Mouse (Mus musculus): ENCODE results near the gene Myrip. TPM values are rescaled to one million over a fixed set of nuclear protein-coding genes. Genes with fewer than 3 reads are reported as not detected.

The Myrip gene
- polyA plus RNA-seq, 1 experiment from 2014 or later, result 0.34 TPM

GRCm38 (mm10) chr9:120283556-120283955, 17.8 kb upstream of the Myrip start:
- Histone ChIP-seq H3K9ac (ENCODE audit: low read depth, low read length) (no peak overlapping the region), H3K4me2 (ENCODE audit: low read length) (no peak overlapping the region), H3K36me3 (ENCODE audit: insufficient read depth, low read length) (no peaks in the 10 kb centered on the region), H3K9me3 (replicated peaks; ENCODE audit: low read length) (no peaks in the 10 kb centered on the region), H3K27me3 (ENCODE audit: insufficient read depth, low read length) (no peaks in the 10 kb centered on the region), H3K27ac (no peak overlapping the region), H3K4me1 (replicated peaks; ENCODE audit: insufficient read depth, low read length) (no peaks in the 10 kb centered on the region), H3K4me3 (replicated peaks; ENCODE audit: low read depth, low read length) (no peak overlapping the region)
- no peak for TF ChIP-seq CTCF (IDR thresholded peaks at IDR 0.05; ENCODE audit: low read depth)
- no peak for DNase-seq (ENCODE audit: low spot score)
- no peak for ATAC-seq (replicated peaks; ENCODE audit: low FRiP score, low read depth)
- 88% methylated on average over 12 of the region's 12 CpGs for WGBS

DNA sequence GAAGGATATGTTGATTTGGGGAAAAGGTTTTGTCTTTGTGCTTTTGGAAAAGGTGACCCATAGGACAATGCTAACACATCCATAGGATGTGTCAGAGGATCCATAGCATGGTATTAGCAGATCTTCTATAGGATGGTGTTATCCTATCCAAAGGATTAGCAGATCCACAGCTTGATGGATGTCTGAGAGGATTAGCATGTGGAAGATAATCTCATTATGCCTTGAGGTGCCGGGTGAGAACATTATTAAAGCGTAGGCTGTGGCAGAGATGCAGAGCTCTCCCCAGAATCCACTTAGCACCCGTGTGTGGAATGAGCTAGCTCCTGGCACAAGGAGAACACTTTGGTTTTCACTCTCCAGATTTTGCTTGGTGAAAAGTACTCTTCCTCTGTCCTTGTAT, 13.3 kb upstream of the Myrip start:
- no peak for DNase-seq (ENCODE audit: low spot score)
- Histone ChIP-seq H3K9ac (ENCODE audit: low read depth, low read length) (no peak overlapping the region), H3K27ac (no peak overlapping the region), H3K4me3 (replicated peaks; ENCODE audit: low read depth, low read length) (no peak overlapping the region), H3K4me1 (replicated peaks; ENCODE audit: insufficient read depth, low read length) (no peaks in the 10 kb centered on the region), H3K36me3 (ENCODE audit: insufficient read depth, low read length) (no peaks in the 10 kb centered on the region), H3K27me3 (ENCODE audit: insufficient read depth, low read length) (no peaks in the 10 kb centered on the region), H3K4me2 (ENCODE audit: low read length) (no peak overlapping the region), H3K9me3 (replicated peaks; ENCODE audit: low read length) (no peaks in the 10 kb centered on the region)
- ATAC-seq (replicated peaks; ENCODE audit: low FRiP score, low read depth), result no peak
- TF ChIP-seq CTCF (IDR thresholded peaks at IDR 0.05; ENCODE audit: low read depth), result no peak
- WGBS, result 59% methylated on average over 3 of the region's 3 CpGs

GRCm38 (mm10) chr9:120290375-120290774, 10.9 kb upstream of the Myrip start:
- WGBS, result 91% methylated on average over 2 of the region's 2 CpGs

GRCm38 (mm10) chr9:120292488-120292887, 8.8 kb upstream of the Myrip start:
- Histone ChIP-seq H3K4me2 (ENCODE audit: low read length) (no peak overlapping the region), H3K27me3 (ENCODE audit: insufficient read depth, low read length) (no peaks in the 10 kb centered on the region), H3K36me3 (ENCODE audit: insufficient read depth, low read length) (no peaks in the 10 kb centered on the region), H3K4me1 (replicated peaks; ENCODE audit: insufficient read depth, low read length) (no peaks in the 10 kb centered on the region), H3K27ac (no peak overlapping the region), H3K4me3 (replicated peaks; ENCODE audit: low read depth, low read length) (no peak overlapping the region), H3K9me3 (replicated peaks; ENCODE audit: low read length) (no peaks in the 10 kb centered on the region), H3K9ac (ENCODE audit: low read depth, low read length) (no peak overlapping the region)
- no peak for ATAC-seq (replicated peaks; ENCODE audit: low FRiP score, low read depth)
- 58% methylated on average over 5 of the region's 5 CpGs for WGBS
- no peak for TF ChIP-seq CTCF (IDR thresholded peaks at IDR 0.05; ENCODE audit: low read depth)
- no peak for DNase-seq (ENCODE audit: low spot score)

More at GRCm38 (mm10) chr9:120290375-120290774, 10.9 kb upstream of the Myrip start:
- Histone ChIP-seq H3K4me3 (replicated peaks; ENCODE audit: low read depth, low read length) (no peak overlapping the region), H3K27ac (no peak overlapping the region), H3K9me3 (replicated peaks; ENCODE audit: low read length) (no peaks in the 10 kb centered on the region), H3K36me3 (ENCODE audit: insufficient read depth, low read length) (no peaks in the 10 kb centered on the region), H3K27me3 (ENCODE audit: insufficient read depth, low read length) (no peaks in the 10 kb centered on the region), H3K4me1 (replicated peaks; ENCODE audit: insufficient read depth, low read length) (no peaks in the 10 kb centered on the region), H3K4me2 (ENCODE audit: low read length) (no peak overlapping the region), H3K9ac (ENCODE audit: low read depth, low read length) (no peak overlapping the region)
- no peak for ATAC-seq (replicated peaks; ENCODE audit: low FRiP score, low read depth)
- DNase-seq (ENCODE audit: low spot score), result no peak
- no peak for TF ChIP-seq CTCF (IDR thresholded peaks at IDR 0.05; ENCODE audit: low read depth)

- TF ChIP-seq CTCF (IDR thresholded peaks at IDR 0.05; ENCODE audit: low read depth), result no peak
- no peak for DNase-seq (ENCODE audit: low spot score)
- Histone ChIP-seq H3K4me3 (replicated peaks; ENCODE audit: low read depth, low read length) (no peak overlapping the region), H3K27ac (no peak overlapping the region), H3K4me2 (ENCODE audit: low read length) (no peak overlapping the region), H3K4me1 (replicated peaks; ENCODE audit: insufficient read depth, low read length) (no peaks in the 10 kb centered on the region), H3K36me3 (ENCODE audit: insufficient read depth, low read length) (no peaks in the 10 kb centered on the region), H3K9ac (ENCODE audit: low read depth, low read length) (no peak overlapping the region), H3K9me3 (replicated peaks; ENCODE audit: low read length) (no peaks in the 10 kb centered on the region), H3K27me3 (ENCODE audit: insufficient read depth, low read length) (no peaks in the 10 kb centered on the region)
- 83% methylated on average over 5 of the region's 5 CpGs for WGBS
- ATAC-seq (replicated peaks; ENCODE audit: low FRiP score, low read depth), result no peak
Measured at GRCm38 (mm10) chr9:120295527-120295926, 5.8 kb upstream of the Myrip start.

- no peak overlapping the region for H3K4me3 ChIP-seq (replicated peaks; ENCODE audit: low read depth, low read length)
- WGBS, result 90% methylated on average over 1 of the region's 1 CpGs
- TF ChIP-seq CTCF (IDR thresholded peaks at IDR 0.05; ENCODE audit: low read depth), result peak; percentile 39
- no peak overlapping the region for H3K4me2 ChIP-seq (ENCODE audit: low read length)
- DNase-seq (ENCODE audit: low spot score), result no peak
- no peak overlapping the region for H3K27ac ChIP-seq
- 0 out of 2 replicates have a peak, but pooled peaks cover under 1% of the 10 kb centered on the region for H3K9me3 ChIP-seq (replicated peaks; ENCODE audit: low read length)
- ATAC-seq (replicated peaks; ENCODE audit: low FRiP score, low read depth), result no peak
- H3K36me3 ChIP-seq (ENCODE audit: insufficient read depth, low read length), result no peaks in the 10 kb centered on the region
- no peaks in the 10 kb centered on the region for H3K4me1 ChIP-seq (replicated peaks; ENCODE audit: insufficient read depth, low read length)
- no peak overlapping the region for H3K9ac ChIP-seq (ENCODE audit: low read depth, low read length)
- H3K27me3 ChIP-seq (ENCODE audit: insufficient read depth, low read length), result 0 out of 2 replicates have a peak, but pooled peaks cover 4% of the 10 kb centered on the region
Measured at GRCm38 (mm10) chr9:120296938-120297337, 4.4 kb upstream of the Myrip start.

DNA sequence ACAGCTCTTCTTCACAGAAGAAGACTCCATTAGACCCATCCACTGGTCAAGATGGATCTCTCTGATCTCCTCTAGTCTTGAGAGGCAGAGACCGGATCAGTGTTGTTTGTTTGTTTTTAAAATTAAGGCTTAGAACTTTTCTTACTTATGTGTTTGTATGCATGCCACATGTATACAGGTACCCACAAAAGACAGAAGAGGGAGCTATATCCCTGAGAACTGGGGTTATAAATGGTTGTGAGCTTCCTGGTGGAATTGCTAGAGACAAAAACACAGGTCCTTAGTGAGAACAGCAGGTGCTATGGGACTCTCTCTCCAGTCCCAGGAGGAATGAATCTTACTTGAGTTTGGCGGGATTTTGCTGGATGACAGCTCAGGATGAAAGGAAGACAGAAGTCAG, 1.9 kb upstream of the Myrip start:
- DNase-seq (ENCODE audit: low spot score), result no peak
- WGBS, result 61% methylated on average over 2 of the region's 2 CpGs
- TF ChIP-seq CTCF (IDR thresholded peaks at IDR 0.05; ENCODE audit: low read depth), result peak; percentile 28; the same call in 1 of the 2 replicates
- Histone ChIP-seq H3K27ac (no peak overlapping the region), H3K9me3 (replicated peaks; ENCODE audit: low read length) (0 out of 2 replicates have a peak, but pooled peaks cover 6% of the 10 kb centered on the region), H3K4me3 (replicated peaks; ENCODE audit: low read depth, low read length) (no peak overlapping the region), H3K4me1 (replicated peaks; ENCODE audit: insufficient read depth, low read length) (0 out of 2 replicates have a peak, but pooled peaks cover 5% of the 10 kb centered on the region), H3K9ac (ENCODE audit: low read depth, low read length) (no peak overlapping the region), H3K4me2 (ENCODE audit: low read length) (no peak overlapping the region), H3K36me3 (ENCODE audit: insufficient read depth, low read length) (no peaks in the 10 kb centered on the region), H3K27me3 (ENCODE audit: insufficient read depth, low read length) (peaks cover 27% of the 10 kb centered on the region)
- ATAC-seq (replicated peaks; ENCODE audit: low FRiP score, low read depth), result no peak
